Mouse (Mus musculus) megakaryocyte progenitor cell, adult 5-6 weeks (primary cell): Measurements from ENCODE around the gene Stac3. TPM values are rescaled to one million over a fixed set of nuclear protein-coding genes. Genes with fewer than 3 reads are reported as not detected.

Source experiments
- ATAC-seq: replicated peaks from 2 replicates; pipeline ENCODE4 v1.8.0; 2016; ENCODE audit warnings: mild to moderate bottlenecking, moderate TSS enrichment, inconsistent platforms; ENCODE audit not compliant: poor library complexity
- total RNA-seq, 2 experiments: library from RNA; stranded (forward) in 1 of 2; stranded (reverse) in 1 of 2; fragments of 157-497, 149-512 nt in 1 of 2; fragments of 200-1000 nt in 1 of 2; gene quantifications; 2 replicates each; pipeline versions ENCODE4 v1.2.3 to v1.2.4; 2015 to 2017

The Stac3 gene
- 0.20 and 0.25 TPM in 2 replicates for total RNA-seq (2015)
- 1.1 TPM in 1 of 2 replicates, not detected in the other for total RNA-seq (2017)

DNA sequence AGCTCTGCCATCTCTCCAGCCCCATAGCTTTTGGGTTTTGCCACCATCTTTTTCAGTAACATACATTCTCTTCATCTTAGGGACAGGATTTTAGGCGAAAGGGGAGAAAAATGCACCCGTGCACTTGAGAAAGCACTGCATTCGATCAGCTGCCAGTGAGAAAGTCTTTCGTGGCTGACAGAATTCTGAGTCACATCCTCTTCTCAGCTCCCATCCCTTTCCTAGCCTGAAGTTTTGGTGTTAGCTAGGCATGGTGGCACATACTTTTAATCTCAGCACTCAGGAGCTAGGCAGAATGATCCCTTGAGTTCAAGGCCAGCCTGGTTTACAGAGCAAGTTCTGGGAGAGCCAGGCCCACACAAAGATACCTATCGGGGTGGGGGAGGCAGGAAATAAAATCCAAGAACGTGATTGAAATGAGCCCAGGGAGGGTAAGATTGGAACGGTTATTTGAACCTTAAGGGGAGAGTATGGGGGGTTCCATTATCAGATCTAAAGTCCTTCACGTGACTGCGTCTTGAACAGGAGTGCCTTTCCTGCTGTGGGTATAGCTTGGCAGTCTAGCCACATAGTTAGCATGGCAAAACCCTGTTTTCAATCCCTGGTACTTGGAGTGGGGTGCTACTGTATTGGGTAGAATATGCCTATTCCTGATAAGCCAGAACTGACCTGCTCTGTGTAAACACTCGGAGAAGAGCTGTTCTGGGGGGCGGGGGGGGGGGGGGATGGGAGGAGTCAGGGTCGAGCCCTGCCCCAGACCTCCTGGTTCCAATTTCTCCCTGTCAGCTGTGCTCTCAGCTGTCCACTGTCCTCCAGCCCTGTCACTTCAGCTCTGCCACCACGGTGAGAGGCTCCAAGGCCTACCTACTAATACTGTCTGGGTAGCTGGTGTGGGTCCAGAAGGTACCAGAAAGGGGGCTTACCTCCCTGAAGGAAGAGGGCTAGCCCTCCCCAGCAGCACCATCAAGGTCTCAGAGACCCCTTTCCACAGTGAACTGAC lies at the start of gene Stac3:
Gene Stac3 (plus strand): TSS at position 793 of the 1,000 bp plus-strand sequence.
- ATAC-seq = no peak

- no peak for ATAC-seq
Observed at GRCm38 (mm10) chr10:127453701-127454100, 47.8 kb upstream of the Stac3 start.

- ATAC-seq = no peak
Observed at GRCm38 (mm10) chr10:127462411-127463096, 38.9 kb upstream of the Stac3 start.

- ATAC-seq = peak; percentile 83
Observed at GRCm38 (mm10) chr10:127471281-127471988, 30.1 kb upstream of the Stac3 start.

DNA sequence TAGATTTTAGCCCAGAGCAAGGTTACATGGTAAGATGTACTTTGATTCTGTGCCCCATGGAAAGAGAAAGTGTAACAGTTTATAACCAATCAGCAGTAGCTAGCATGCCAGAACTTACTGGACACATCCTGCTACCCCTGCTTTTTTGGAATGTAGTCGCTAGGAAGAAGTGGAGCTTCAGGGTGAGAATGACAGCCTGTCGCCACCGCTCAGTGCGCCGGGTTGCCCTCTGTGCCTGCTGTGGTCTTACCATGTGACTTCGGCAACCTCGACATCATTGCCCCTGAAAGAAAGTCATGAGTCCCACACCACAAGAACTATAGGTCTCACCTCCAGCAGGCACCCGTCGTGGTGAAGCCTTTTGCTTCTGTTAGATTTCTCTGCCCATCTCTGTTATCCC lies 28.8 kb upstream of the Stac3 start:
- ATAC-seq = no peak

DNA sequence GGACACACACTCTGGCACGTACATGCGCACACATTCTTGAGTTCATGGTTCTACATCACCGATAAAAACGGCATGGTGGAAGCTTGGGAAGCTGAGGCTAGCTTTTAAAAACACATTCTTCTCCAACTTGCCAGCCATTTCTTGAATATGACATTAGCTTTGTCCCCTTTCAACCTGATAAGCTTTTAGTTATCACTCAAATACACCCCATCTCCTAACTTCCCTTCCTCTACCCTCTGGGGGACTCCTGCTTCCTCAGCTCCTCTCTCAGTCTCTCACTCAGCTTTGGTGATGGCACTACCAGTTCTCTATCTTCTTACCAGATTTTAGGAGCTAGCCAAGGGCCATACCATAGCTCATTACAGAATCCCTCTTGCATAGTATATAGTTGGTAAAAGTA lies 26.3 kb upstream of the Stac3 start:
- no peak for ATAC-seq

DNA sequence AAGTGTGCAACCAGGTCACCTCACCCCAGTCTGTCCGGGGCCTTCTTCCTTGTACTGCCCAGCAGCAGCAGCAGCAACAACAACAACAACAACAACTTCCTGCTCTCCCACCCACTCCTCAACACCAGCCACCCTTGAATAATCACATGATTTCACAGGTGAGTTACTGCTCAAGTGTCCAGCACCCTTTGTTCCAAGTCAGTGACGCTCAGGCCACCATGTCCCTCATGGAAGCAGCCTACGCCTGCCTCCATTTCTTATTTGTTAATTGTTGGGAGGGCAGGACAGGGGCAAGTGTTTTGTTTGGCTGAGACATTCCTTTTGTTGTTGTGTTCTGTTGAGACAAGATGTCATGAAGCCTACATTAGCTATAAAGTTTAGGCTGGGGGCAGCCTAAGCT lies 24.9 kb upstream of the Stac3 start:
- ATAC-seq = no peak

DNA sequence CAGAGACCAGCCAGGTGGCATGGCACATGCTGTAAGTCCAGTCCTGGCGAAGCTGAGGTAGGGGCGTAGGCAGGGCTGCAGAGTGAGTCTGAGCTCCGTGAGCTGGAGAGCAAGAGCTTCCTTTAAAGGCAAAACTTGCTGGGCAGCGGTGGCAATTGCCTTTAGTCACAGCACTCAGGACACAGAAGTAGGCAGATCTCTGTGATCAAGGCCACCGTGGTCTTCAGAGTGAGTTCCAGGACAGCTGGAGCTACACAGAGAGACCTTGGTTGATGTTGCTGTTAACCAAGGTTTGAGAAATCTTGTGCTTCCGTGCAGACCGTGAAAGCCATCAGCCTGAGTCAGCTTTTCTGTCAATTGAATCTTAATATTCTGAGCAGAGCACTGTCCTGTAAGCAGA lies 24.2 kb upstream of the Stac3 start:
- ATAC-seq = no peak

GRCm38 (mm10) chr10:127479131-127479530 lies 22.4 kb upstream of the Stac3 start:
- ATAC-seq = peak; percentile 42; the same call in 1 of the 2 replicates

- ATAC-seq = peak; percentile 82
Observed at GRCm38 (mm10) chr10:127480833-127481813, 20.4 kb upstream of the Stac3 start.

DNA sequence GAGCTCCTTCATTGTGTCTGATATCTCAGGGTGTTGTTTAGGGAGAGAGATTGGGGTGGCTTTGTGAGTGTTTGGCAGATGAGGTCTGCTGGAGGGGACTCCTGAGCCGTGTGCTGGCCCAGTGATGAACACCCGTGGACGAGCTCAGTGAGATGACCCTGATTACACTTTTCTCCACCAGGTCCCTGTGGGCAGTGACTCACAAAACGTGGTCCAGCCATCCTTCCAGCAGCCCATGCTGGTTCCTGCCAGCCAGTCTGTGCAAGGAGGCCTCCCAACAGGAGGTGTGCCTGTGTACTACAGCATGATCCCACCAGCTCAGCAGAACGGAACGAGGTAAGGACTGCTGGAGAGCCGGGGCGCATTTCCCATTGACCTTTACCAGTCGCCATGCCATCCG lies 16.3 kb upstream of the Stac3 start:
- ATAC-seq = no peak

DNA sequence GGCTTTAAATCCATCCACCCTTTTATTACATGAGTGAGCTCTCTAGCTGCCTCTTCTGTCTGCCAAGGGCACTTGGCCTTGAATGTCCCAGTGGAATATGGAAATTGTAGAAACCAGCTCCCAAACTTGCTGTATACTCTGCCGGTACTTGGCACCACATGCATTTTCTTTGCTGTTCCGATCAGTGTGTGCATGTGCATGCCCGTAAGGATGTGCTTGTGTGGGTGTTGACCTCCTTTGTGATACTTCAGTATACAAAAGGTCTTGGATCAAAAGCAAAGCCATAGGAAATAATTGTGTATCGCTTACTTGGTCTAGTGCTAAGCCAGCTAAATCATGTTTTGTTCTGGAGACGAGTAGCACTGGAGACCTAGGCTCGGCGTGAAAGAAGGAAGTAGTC lies 12.6 kb upstream of the Stac3 start:
- ATAC-seq = no peak

- no peak for ATAC-seq
Observed at GRCm38 (mm10) chr10:127490160-127491127, 11.0 kb upstream of the Stac3 start.

DNA sequence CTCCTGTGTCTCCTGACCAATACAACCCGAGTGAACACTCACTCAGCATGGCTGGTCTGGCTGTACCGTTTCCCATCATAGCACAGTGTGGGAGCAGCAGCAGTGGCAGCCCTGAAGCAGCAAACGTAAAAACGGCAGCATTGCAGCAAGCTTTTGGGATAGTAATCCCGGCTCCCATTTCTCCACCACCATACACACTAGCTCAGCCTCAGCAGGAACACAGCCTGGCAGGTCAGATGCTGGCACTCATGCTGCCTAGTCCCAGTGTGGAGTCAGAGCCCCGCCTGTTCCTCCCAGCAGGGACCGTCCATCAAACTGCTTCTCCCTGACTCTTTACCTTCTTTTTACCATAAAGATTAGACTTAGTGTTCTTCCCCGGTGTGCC lies 10.4 kb upstream of the Stac3 start:
- ATAC-seq = no peak

DNA sequence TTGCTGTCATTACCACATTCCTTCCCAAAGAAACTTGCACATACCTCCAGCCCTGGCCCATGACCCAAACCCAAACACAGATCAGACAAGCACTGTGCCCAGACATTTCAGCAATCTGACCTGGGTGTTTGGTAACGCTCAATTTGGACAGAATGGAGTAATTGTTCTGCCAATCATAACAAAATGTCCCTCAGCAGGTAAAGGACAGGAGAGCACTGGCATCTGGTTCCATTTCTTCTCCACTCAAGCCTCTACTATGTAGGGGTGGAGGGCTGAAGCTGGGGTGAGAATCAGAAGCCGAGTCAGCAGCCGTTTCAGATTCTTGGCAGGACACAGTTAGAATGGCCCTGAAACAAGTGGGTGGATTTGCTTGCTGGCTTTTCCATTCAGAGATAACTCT lies 9.4 kb upstream of the Stac3 start:
- ATAC-seq = no peak

DNA sequence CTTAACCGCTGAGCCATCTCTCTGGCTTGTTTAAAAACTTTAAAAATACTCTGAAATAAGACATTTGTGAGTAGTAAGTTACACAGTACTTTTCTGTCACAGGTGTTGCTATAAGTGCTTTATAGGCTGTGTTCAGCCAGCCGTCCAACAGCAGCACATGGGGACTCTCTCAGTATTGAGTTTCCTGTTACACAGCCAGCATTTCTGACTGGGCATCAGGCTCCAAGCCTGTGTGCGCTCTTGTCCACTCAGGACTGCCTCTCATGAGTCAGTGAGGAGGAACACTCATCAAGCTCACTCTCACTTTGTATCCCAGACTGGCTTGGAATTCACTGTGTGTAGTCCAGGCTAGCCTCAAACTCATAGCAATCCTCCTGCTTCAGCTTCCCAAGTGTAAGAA lies 5.3 kb upstream of the Stac3 start:
- no peak for ATAC-seq

DNA sequence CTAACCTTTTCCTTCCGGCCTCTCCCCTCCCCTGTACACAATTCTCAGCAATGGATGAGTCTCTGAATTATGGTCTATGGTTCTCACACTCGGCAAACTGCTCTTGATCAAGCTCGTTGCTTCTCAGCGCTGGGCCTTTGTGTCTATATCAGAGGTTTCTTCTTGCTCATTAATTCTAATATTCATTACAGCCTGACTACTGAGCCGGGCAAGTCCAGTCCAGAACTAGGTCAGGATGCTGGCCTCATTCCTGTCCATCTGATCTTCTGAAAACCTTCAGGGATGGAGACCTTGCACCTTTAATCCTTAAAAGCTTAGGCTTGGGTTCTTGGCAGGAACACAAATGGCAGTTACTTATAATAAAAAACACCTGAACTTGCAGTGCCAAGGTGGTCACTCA lies 2.0 kb upstream of the Stac3 start:
- no peak for ATAC-seq

- no peak for ATAC-seq
Observed at GRCm38 (mm10) chr10:127500042-127500441, 1.4 kb upstream of the Stac3 start.

- peak; percentile 62 for ATAC-seq
Observed at GRCm38 (mm10) chr10:127508239-127508638, 6.8 kb downstream of the Stac3 start.
